Mouse (Mus musculus) CH12.LX (cell line): ENCODE results near the gene Gm20547. TPM values are rescaled to one million over a fixed set of nuclear protein-coding genes. Genes with fewer than 3 reads are reported as not detected.
"Not testable (repeated sequence)": the region's sequence is repeated elsewhere in the genome, so short reads cannot be mapped to it uniquely, and the experiment has no call there.

ENCODE experiments used
- DNase-seq: peaks from one replicate; pipeline ENCODE4 v3.0.0-alpha.2; 2013; ENCODE audit errors: extremely low read depth
- H3K27ac ChIP-seq: 2 replicates; pipeline ENCODE4 v1.5.1; 2012; ENCODE audit warnings: low read depth, mild to moderate bottlenecking, control low read depth, moderate library complexity; ENCODE audit not compliant: insufficient read depth
- H3K27me3 ChIP-seq: replicated peaks from 2 replicates; pipeline ENCODE3; 2012; ENCODE audit warnings: inconsistent platforms
- H3K36me3 ChIP-seq, 2 experiments: replicated peaks in 1 of 2; 2 replicates each; pipeline versions ENCODE3 to v1.6.1; 2012; ENCODE audit warnings: inconsistent platforms in 1 of 2, low read length in 1 of 2, mild to moderate bottlenecking in 1 of 2, mixed read lengths in 1 of 2, moderate library complexity in 1 of 2; ENCODE audit not compliant: control insufficient read depth in 1 of 2, insufficient read depth in 1 of 2
- H3K4me1 ChIP-seq, 2 experiments: 2 replicates each; pipeline ENCODE4 v1.6.1; 2012; ENCODE audit warnings: inconsistent platforms in 1 of 2, moderate library complexity in 1 of 2; ENCODE audit not compliant: insufficient read depth in 2 of 2, control insufficient read depth in 1 of 2
- H3K4me2 ChIP-seq: 2 replicates; pipeline ENCODE4 v1.6.1; 2012; ENCODE audit warnings: low read depth, mild to moderate bottlenecking, control low read depth; ENCODE audit not compliant: poor library complexity, insufficient read depth, severe bottlenecking
- H3K4me3 ChIP-seq, 3 experiments: fragments of 150-350 bp in 1 of 3; sonication (generic) in 1 of 3; replicated peaks in 1 of 3; 2 replicates each; pipeline versions ENCODE3 to v1.5.1; 2011 to 2012; ENCODE audit warnings: low read depth in 2 of 3, low read length in 2 of 3, mild to moderate bottlenecking in 2 of 3, moderate library complexity in 2 of 3, control low read depth in 1 of 3, improper control_type of control experiment in 1 of 3, inconsistent platforms in 1 of 3, mixed read lengths in 1 of 3; ENCODE audit not compliant: poor library complexity in 1 of 3
- H3K79me2 ChIP-seq: replicated peaks from 2 replicates; pipeline ENCODE4 v1.6.1; 2012; ENCODE audit warnings: mild to moderate bottlenecking, moderate library complexity; ENCODE audit not compliant: control insufficient read depth, poor library complexity, insufficient read depth, severe bottlenecking; ENCODE audit errors: extremely low read depth
- H3K9ac ChIP-seq: 2 replicates; pipeline ENCODE4 v1.6.1; 2012; ENCODE audit warnings: low read depth, mild to moderate bottlenecking, control low read depth, moderate library complexity; ENCODE audit not compliant: insufficient read depth
- H3K9me3 ChIP-seq: replicated peaks from 2 replicates; pipeline ENCODE3; 2012; ENCODE audit warnings: low read length, inconsistent platforms, mixed read lengths
- CHD2 ChIP-seq: IDR thresholded peaks from 2 replicates; pipeline ENCODE4 v1.6.1; 2011; ENCODE audit warnings: low read length, improper control_type of control experiment
- CTCF ChIP-seq, 2 experiments: IDR thresholded peaks in 1 of 2; conservative IDR thresholded peaks in 1 of 2; 2 replicates each; pipeline ENCODE4 v1.5.1; 2011 to 2012; ENCODE audit warnings: low read depth in 2 of 2, low read length in 2 of 2, improper control_type of control experiment in 1 of 2, inconsistent platforms in 1 of 2, mild to moderate bottlenecking in 1 of 2, moderate library complexity in 1 of 2
- E2F4 ChIP-seq: IDR thresholded peaks from 2 replicates; pipeline ENCODE4 v1.6.1; 2011; ENCODE audit warnings: low read depth, low read length, improper control_type of control experiment; ENCODE audit not compliant: insufficient replicate concordance
- ELF1 ChIP-seq: IDR thresholded peaks from 2 replicates; pipeline ENCODE4 v1.6.1; 2014; ENCODE audit warnings: low read depth, mild to moderate bottlenecking, inconsistent platforms, low read length, improper control_type of control experiment
- EP300 ChIP-seq: IDR thresholded peaks from 2 replicates; pipeline ENCODE4 v1.6.1; 2011; ENCODE audit warnings: low read length, improper control_type of control experiment
- HCFC1 ChIP-seq: IDR thresholded peaks from 2 replicates; pipeline ENCODE4 v1.6.1; 2012; ENCODE audit warnings: low read depth, mild to moderate bottlenecking, inconsistent platforms, low read length, improper control_type of control experiment
- JUN ChIP-seq: IDR thresholded peaks from 2 replicates; pipeline ENCODE4 v1.6.1; 2011; ENCODE audit warnings: low read depth, mild to moderate bottlenecking, low read length, improper control_type of control experiment, moderate library complexity; ENCODE audit not compliant: insufficient read depth
- MAX ChIP-seq: IDR thresholded peaks from 2 replicates; pipeline ENCODE4 v1.6.1; 2011; ENCODE audit warnings: low read length, improper control_type of control experiment
- MAZ ChIP-seq: IDR thresholded peaks from 2 replicates; pipeline ENCODE4 v1.6.1; 2012; ENCODE audit warnings: low read depth, mild to moderate bottlenecking, inconsistent platforms, low read length, improper control_type of control experiment, moderate library complexity
- MXI1 ChIP-seq: IDR thresholded peaks from 2 replicates; pipeline ENCODE4 v1.6.1; 2011; ENCODE audit warnings: mild to moderate bottlenecking, low read depth, low read length, improper control_type of control experiment
- MYC ChIP-seq: IDR thresholded peaks from 2 replicates; pipeline ENCODE4 v1.6.1; 2011; ENCODE audit warnings: low read depth, mild to moderate bottlenecking, improper control_type of control experiment, low read length
- NELFE ChIP-seq: IDR thresholded peaks from 2 replicates; pipeline ENCODE4 v1.6.1; 2011; ENCODE audit warnings: low read depth, low read length, improper control_type of control experiment
- PAX5 ChIP-seq: IDR thresholded peaks from 2 replicates; pipeline ENCODE4 v1.6.1; 2012; ENCODE audit warnings: low read length, inconsistent platforms, mixed read lengths
- RCOR1 ChIP-seq: conservative IDR thresholded peaks from 2 replicates; pipeline ENCODE4 v1.6.1; 2012; ENCODE audit warnings: low read depth, mild to moderate bottlenecking, inconsistent platforms, low read length, improper control_type of control experiment
- SIN3A ChIP-seq: IDR thresholded peaks from 2 replicates; pipeline ENCODE4 v1.6.1; 2012; ENCODE audit warnings: low read length, improper control_type of control experiment, inconsistent platforms
- TBP ChIP-seq: conservative IDR thresholded peaks from 2 replicates; pipeline ENCODE4 v1.6.1; 2011; ENCODE audit warnings: low read depth, low read length, improper control_type of control experiment
- UBTF ChIP-seq: IDR thresholded peaks from 2 replicates; pipeline ENCODE4 v1.6.1; 2012; ENCODE audit warnings: low read depth, mild to moderate bottlenecking, inconsistent platforms, low read length, improper control_type of control experiment, moderate library complexity
- ZMIZ1 ChIP-seq: IDR thresholded peaks from 2 replicates; pipeline ENCODE4 v1.6.1; 2012; ENCODE audit warnings: low read depth, mild to moderate bottlenecking, inconsistent platforms, low read length, improper control_type of control experiment
- ZNF384 ChIP-seq: IDR thresholded peaks from 2 replicates; pipeline ENCODE4 v1.6.1; 2012; ENCODE audit warnings: low read depth, low read length, improper control_type of control experiment, inconsistent platforms
- dilution Hi-C: fragments of 300-500 bp; cut with MboI; formaldehyde crosslinking; loops from 2 replicates; pipeline ENCODE4 v1.14.3; 2020; ENCODE audit warnings: low sequenced_read_pairs; ENCODE audit not compliant: extremely low pct_unique_long_range_greater_than_20kb, extremely low pct_ligation_motif_present
- in situ Hi-C: fragments of 300-500 bp; cut with MboI; formaldehyde crosslinking; loops from 3 replicates; pipeline ENCODE4 v1.14.3; 2019; ENCODE audit warnings: low sequenced_read_pairs, low pct_ligation_motif_present, low pct_unique_long_range_greater_than_20kb, mixed read lengths
- polyA plus RNA-seq: library from polyadenylated mRNA; unstranded; fragments of >175 nt; gene quantifications from 2 replicates; pipeline ENCODE4 v1.2.1, GENCODE M21; 2012; ENCODE audit warnings: low read depth; ENCODE audit not compliant: insufficient read length
- total RNA-seq, 2 experiments: library from RNA; depleted of rRNA; stranded (reverse); fragments of 300-350 nt in 1 of 2; fragments of >200 nt in 1 of 2; gene quantifications; 2 replicates each; pipeline ENCODE4 v1.2.3; 2012 to 2014

Gene Gm20547
- total and polyA plus RNA-seq, 3 experiments, result not detected

DNA sequence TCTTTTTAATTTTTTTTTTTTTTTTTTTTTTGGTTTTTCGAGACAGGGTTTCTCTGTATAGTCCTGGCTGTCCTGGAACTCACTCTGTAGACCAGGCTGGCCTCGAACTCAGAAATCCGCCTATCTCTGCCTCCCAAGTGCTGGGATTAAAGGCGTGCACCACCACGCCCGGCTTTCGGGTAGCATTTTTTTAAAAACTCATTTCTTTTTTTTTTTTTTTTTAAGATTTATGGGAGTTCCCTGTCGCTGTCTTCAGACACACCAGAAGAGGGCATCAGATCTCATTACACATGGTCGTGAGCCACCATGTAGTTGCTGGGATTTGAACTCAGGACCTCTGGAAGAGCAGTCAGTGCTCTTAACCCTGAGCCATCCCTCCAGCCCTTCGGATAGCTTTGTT is 20.1 kb upstream of the Gm20547 start:
- H3K4me1 ChIP-seq, H3K9me3 ChIP-seq, H3K27me3 ChIP-seq, in situ Hi-C loops, dilution Hi-C loops, H3K9ac ChIP-seq, H3K27ac ChIP-seq, H3K4me2 ChIP-seq, DNase-seq, H3K4me3 ChIP-seq: not testable (repeated sequence)
- H3K79me2 ChIP-seq, result peaks cover 17% of the 10 kb centered on the region
- TF ChIP-seq ZNF384, result peak; percentile 57
- H3K36me3 ChIP-seq, result peaks cover 41 to 55% of the 10 kb centered on the region in 2 experiments

DNA sequence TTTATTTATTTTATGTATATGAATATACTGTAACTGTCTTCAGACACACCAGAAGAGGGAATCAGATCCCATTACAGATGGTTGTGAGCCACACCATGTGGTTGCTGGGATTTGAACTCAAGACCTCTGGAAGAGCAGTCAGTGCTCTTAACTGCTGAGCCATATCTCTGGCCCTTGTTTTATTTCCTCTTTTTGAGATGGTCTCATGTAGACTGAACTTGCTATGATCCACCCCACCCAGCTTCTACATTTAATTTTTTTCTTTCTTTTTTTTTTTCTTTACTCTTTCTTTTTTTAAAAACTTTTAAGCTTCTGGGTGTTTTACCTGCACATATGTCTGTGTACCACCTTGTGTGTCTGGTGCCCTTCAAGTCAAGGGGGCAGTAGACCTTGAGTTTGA is 19.0 kb upstream of the Gm20547 start:
- dilution Hi-C loops, H3K4me3 ChIP-seq, in situ Hi-C loops, H3K27me3 ChIP-seq, H3K27ac ChIP-seq, H3K9ac ChIP-seq, H3K9me3 ChIP-seq, DNase-seq: not testable (repeated sequence)
- peak overlapping the region; percentile 63; the same call in 1 of the 2 replicates for H3K4me2 ChIP-seq
- H3K36me3 ChIP-seq, result peaks cover 30 to 51% of the 10 kb centered on the region in 2 experiments
- peaks cover 17% of the 10 kb centered on the region for H3K79me2 ChIP-seq
- H3K4me1 ChIP-seq, result peaks cover 0 to 15% of the 10 kb centered on the region in 2 experiments; a peak in 2 of 4 replicates

DNA sequence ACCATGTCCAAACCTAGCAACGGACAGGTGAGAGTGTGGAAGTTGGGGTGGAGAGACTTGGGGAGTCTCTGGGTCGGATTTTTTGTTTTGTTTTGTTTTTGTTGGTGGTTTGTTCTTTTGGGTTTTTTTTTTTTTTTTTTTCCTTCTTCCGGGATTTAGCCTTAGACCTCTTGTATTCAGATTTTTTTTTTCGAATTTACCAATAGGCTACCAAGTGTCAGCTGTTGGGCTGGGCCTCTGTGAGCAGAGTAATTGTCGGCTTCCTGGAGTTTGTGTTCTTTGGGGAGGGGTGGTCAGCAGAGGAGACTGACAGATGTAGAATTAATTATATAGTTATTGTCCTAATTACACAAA is 18.0 kb upstream of the Gm20547 start:
- Histone ChIP-seq H3K79me2 (peaks cover 17% of the 10 kb centered on the region), H3K4me2 (peak overlapping the region; percentile 63), H3K36me3 (peaks cover 24 to 49% of the 10 kb centered on the region in 2 experiments), H3K9me3 (peaks cover 5% of the 10 kb centered on the region), H3K4me1 (peaks cover 7 to 25% of the 10 kb centered on the region in 2 experiments), H3K27ac (peak overlapping the region; percentile 89), H3K27me3 (no peaks in the 10 kb centered on the region), H3K9ac (peak overlapping the region; percentile 94), H3K4me3 (peak overlapping the region; percentile 91 to 93 (median 92))
- DNase-seq, result peak; percentile 64
- in situ Hi-C loops (no loop called here), dilution Hi-C loops (no loop called here)
- 0 out of 2 replicates have a peak, but pooled peaks have one; percentile 26 for TF ChIP-seq TBP
- 0 out of 2 replicates have a peak, but pooled peaks have one; percentile 5 for TF ChIP-seq ZMIZ1
- peak; percentile 71; the same call in 1 of the 2 replicates for TF ChIP-seq SIN3A
- no peak for TF ChIP-seq E2F4
- 0 out of 2 replicates have a peak, but pooled peaks have one; percentile 22 for TF ChIP-seq MAZ
- no peak for TF ChIP-seq EP300
- TF ChIP-seq PAX5, result no peak
- no peak for TF ChIP-seq MAX
- no peak for TF ChIP-seq RCOR1
- no peak for TF ChIP-seq MXI1
- peak; percentile 96 for TF ChIP-seq ZNF384
- TF ChIP-seq HCFC1, result peak; percentile 47
- TF ChIP-seq MYC, result peak; percentile 46; the same call in 1 of the 2 replicates
- peak; percentile 90 for TF ChIP-seq ELF1
- no peak for TF ChIP-seq NELFE
- no peak for TF ChIP-seq CTCF (conservative IDR thresholded peaks at IDR 0.05 in 1 of 2, IDR thresholded peaks at IDR 0.05 in 1 of 2; ENCODE audit: low read depth in 2 of 2, low read length in 2 of 2)
- TF ChIP-seq UBTF, result no peak
- no peak for TF ChIP-seq CHD2
- TF ChIP-seq JUN, result no peak
- TF ChIP-seq, all 38 proteins: peak for 8
